Mouse (Mus musculus) stomach, embryonic 16.5 days (tissue): ENCODE data around the gene Mettl22. TPM values are rescaled to one million over a fixed set of nuclear protein-coding genes. Genes with fewer than 3 reads are reported as not detected.

ENCODE experiments used
- ATAC-seq: fragments of 200-750 bp; cut with Nextera tagmentation; 2 replicates; pipeline ENCODE4 v1.8.0; 2017; ENCODE audit warnings: moderate number of reproducible peaks, moderate TSS enrichment; ENCODE audit not compliant: insufficient read depth, low FRiP score
- H3K27ac ChIP-seq: fragments of 300-500 bp; sonication (generic); 2 replicates; pipeline ENCODE4 v1.5.1; 2014; ENCODE audit warnings: low read length
- H3K27me3 ChIP-seq: fragments of 300-500 bp; sonication (generic); 2 replicates; pipeline ENCODE4 v1.6.1; 2014; ENCODE audit warnings: low read length, control low read depth, mixed read lengths; ENCODE audit not compliant: control insufficient read depth, insufficient read depth
- H3K36me3 ChIP-seq: fragments of 300-500 bp; sonication (generic); 2 replicates; pipeline ENCODE4 v1.6.1; 2014; ENCODE audit warnings: low read length; ENCODE audit not compliant: control insufficient read depth, insufficient read depth
- H3K4me1 ChIP-seq: fragments of 300-500 bp; sonication (generic); 2 replicates; pipeline ENCODE4 v1.6.1; 2014; ENCODE audit warnings: low read length, control low read depth, mixed read lengths; ENCODE audit not compliant: control insufficient read depth, insufficient read depth
- H3K4me2 ChIP-seq: fragments of 300-500 bp; sonication (generic); 2 replicates; pipeline ENCODE4 v1.6.1; 2014; ENCODE audit warnings: low read depth, low read length, mixed read lengths
- H3K4me3 ChIP-seq: fragments of 300-500 bp; sonication (generic); replicated peaks from 2 replicates; pipeline ENCODE4 v1.5.1; 2014; ENCODE audit warnings: mild to moderate bottlenecking, low read length
- H3K9ac ChIP-seq: fragments of 300-500 bp; sonication (generic); 2 replicates; pipeline ENCODE4 v1.6.1; 2014; ENCODE audit warnings: low read length
- H3K9me3 ChIP-seq: fragments of 300-500 bp; sonication (generic); replicated peaks from 2 replicates; pipeline ENCODE4 v1.6.1; 2016; ENCODE audit warnings: low read length, control low read depth; ENCODE audit not compliant: control insufficient read depth
- WGBS: fragments of 180-500 bp; shearing (Covaris S2); extraction: QIAGEN DNeasy Blood & Tissue Kit; methylation state at CpG from one replicate; pipeline ENCODE4 v1.1.7; 2014; 5-methylcytosine and 5-hydroxymethylcytosine counted together
- polyA plus RNA-seq: library from polyadenylated mRNA; unstranded; fragments of >200 nt; fragmentation: Nextera tagmentation; extraction: Ambion mirVana; gene quantifications from 2 replicates; pipeline ENCODE4 v1.2.1, GENCODE M21; 2015

Mettl22 gene
- 14.6 and 18.7 TPM in 2 replicates for polyA plus RNA-seq

GRCm38 (mm10) chr16:8470603-8471481 lies at the start of gene Mettl22:
Gene Mettl22 (plus strand): TSS chr16:8470788.
- Histone ChIP-seq H3K9me3 (no peaks in the 10 kb centered on the region), H3K36me3 (no peaks in the 10 kb centered on the region), H3K27ac (peak within 1 kb of the TSS; percentile 90), H3K4me1 (peaks cover 6% of the 10 kb centered on the region), H3K27me3 (no peaks in the 10 kb centered on the region), H3K4me3 (peak within 1 kb of the TSS; percentile 86), H3K4me2 (peak within 1 kb of the TSS; percentile 73), H3K9ac (peak within 1 kb of the TSS; percentile 82)
- ATAC-seq: peak; percentile 97
- WGBS: under 1% methylated on average over 48 of the region's 48 CpGs

GRCm38 (mm10) chr16:8420842-8421241 lies 49.7 kb upstream of the Mettl22 start:
- H3K4me2 ChIP-seq: no peak overlapping the region
- H3K9me3 ChIP-seq: no peaks in the 10 kb centered on the region
- no peaks in the 10 kb centered on the region for H3K36me3 ChIP-seq
- no peak overlapping the region for H3K9ac ChIP-seq
- H3K4me3 ChIP-seq: no peak overlapping the region
- 0 out of 2 replicates have a peak, but pooled peaks cover 3% of the 10 kb centered on the region for H3K4me1 ChIP-seq
- no peak overlapping the region for H3K27ac ChIP-seq
- H3K27me3 ChIP-seq: peaks cover 30% of the 10 kb centered on the region
- WGBS: 79% methylated on average over 4 of the region's 4 CpGs
- no peak for ATAC-seq

- H3K4me2 ChIP-seq: no peak overlapping the region
Observed at GRCm38 (mm10) chr16:8423626-8424114, 46.9 kb upstream of the Mettl22 start.

GRCm38 (mm10) chr16:8424161-8424970 lies 46.2 kb upstream of the Mettl22 start:
- no peak for ATAC-seq

More at GRCm38 (mm10) chr16:8423626-8424114, 46.9 kb upstream of the Mettl22 start:
- no peak overlapping the region for H3K9ac ChIP-seq
- 44% methylated on average over 7 of the region's 7 CpGs for WGBS
- H3K36me3 ChIP-seq: no peaks in the 10 kb centered on the region
- no peak overlapping the region for H3K27ac ChIP-seq
- H3K27me3 ChIP-seq: peaks cover 48% of the 10 kb centered on the region
- H3K9me3 ChIP-seq: no peaks in the 10 kb centered on the region
- ATAC-seq: no peak
- 0 out of 2 replicates have a peak, but pooled peaks cover 3% of the 10 kb centered on the region for H3K4me1 ChIP-seq
- H3K4me3 ChIP-seq: no peak overlapping the region

GRCm38 (mm10) chr16:8424971-8425330 lies 45.6 kb upstream of the Mettl22 start, which contains the start of gene Tmem114:
Gene Tmem114 (minus strand): TSS chr16:8425136.
- ATAC-seq: no peak; the same call in 1 of the 2 replicates
- Histone ChIP-seq H3K9ac (peak within 1 kb of the TSS; percentile 46; the same call in 1 of the 2 replicates), H3K27me3 (peaks cover 51% of the 10 kb centered on the region), H3K27ac (no peak within 1 kb of the TSS), H3K4me1 (0 out of 2 replicates have a peak, but pooled peaks cover 3% of the 10 kb centered on the region), H3K36me3 (no peaks in the 10 kb centered on the region), H3K9me3 (no peaks in the 10 kb centered on the region), H3K4me3 (peak within 1 kb of the TSS; percentile 34), H3K4me2 (peak within 1 kb of the TSS; percentile 59)
- WGBS: under 1% methylated on average over 16 of the region's 16 CpGs

More at GRCm38 (mm10) chr16:8424161-8424970, 46.2 kb upstream of the Mettl22 start:
- H3K9ac ChIP-seq: peak overlapping the region; percentile 46; the same call in 1 of the 2 replicates
- WGBS: 3% methylated on average over 43 of the region's 43 CpGs
- H3K27me3 ChIP-seq: peaks cover 48% of the 10 kb centered on the region
- H3K4me3 ChIP-seq: peak overlapping the region; percentile 34
- H3K36me3 ChIP-seq: no peaks in the 10 kb centered on the region
- peak overlapping the region; percentile 59 for H3K4me2 ChIP-seq
- no peaks in the 10 kb centered on the region for H3K9me3 ChIP-seq
- no peak overlapping the region for H3K27ac ChIP-seq
- 0 out of 2 replicates have a peak, but pooled peaks cover 3% of the 10 kb centered on the region for H3K4me1 ChIP-seq

- peaks cover 51% of the 10 kb centered on the region for H3K27me3 ChIP-seq
- 78% methylated on average over 5 of the region's 5 CpGs for WGBS
- H3K9ac ChIP-seq: no peak overlapping the region
- 0 out of 2 replicates have a peak, but pooled peaks cover 3% of the 10 kb centered on the region for H3K4me1 ChIP-seq
- H3K9me3 ChIP-seq: no peaks in the 10 kb centered on the region
- no peak for ATAC-seq
- no peak overlapping the region for H3K4me3 ChIP-seq
- H3K36me3 ChIP-seq: no peaks in the 10 kb centered on the region
- no peak overlapping the region for H3K27ac ChIP-seq
- no peak overlapping the region for H3K4me2 ChIP-seq
Observed at GRCm38 (mm10) chr16:8425736-8426135, 44.9 kb upstream of the Mettl22 start.

- no peaks in the 10 kb centered on the region for H3K36me3 ChIP-seq
- WGBS: 79% methylated on average over 4 of the region's 4 CpGs
- ATAC-seq: no peak
- no peak overlapping the region for H3K27ac ChIP-seq
- no peak overlapping the region for H3K4me2 ChIP-seq
- H3K4me1 ChIP-seq: 0 out of 2 replicates have a peak, but pooled peaks cover under 1% of the 10 kb centered on the region
- H3K9ac ChIP-seq: no peak overlapping the region
- H3K27me3 ChIP-seq: peaks cover 33% of the 10 kb centered on the region
- no peaks in the 10 kb centered on the region for H3K9me3 ChIP-seq
- H3K4me3 ChIP-seq: no peak overlapping the region
Observed at GRCm38 (mm10) chr16:8429531-8429930, 41.1 kb upstream of the Mettl22 start.

DNA sequence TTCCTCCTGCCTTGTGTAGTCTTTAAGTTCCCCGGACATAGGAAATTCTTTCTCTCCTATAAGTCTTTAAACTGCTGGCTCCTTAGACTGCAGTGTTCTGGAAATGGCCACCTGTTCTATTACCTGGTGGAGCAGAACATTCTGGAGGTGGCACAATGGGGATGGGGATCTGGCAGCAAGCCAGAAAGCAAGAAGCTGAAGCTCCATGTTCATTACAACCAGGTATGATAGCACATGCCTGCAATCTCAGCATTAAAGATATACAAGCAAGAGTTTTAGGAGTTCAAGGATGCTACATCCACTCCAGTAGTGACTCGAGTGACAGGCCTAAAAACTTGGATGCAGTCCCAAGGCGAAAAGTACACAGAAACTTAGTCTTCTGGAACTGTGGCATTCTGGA lies 38.0 kb upstream of the Mettl22 start:
- Histone ChIP-seq H3K36me3 (no peaks in the 10 kb centered on the region), H3K27ac (no peak overlapping the region), H3K27me3 (peaks cover 3% of the 10 kb centered on the region; the same call in 1 of the 2 replicates), H3K9ac (no peak overlapping the region), H3K4me3 (no peak overlapping the region), H3K9me3 (no peaks in the 10 kb centered on the region), H3K4me1 (no peaks in the 10 kb centered on the region), H3K4me2 (no peak overlapping the region)
- no peak for ATAC-seq
- WGBS: 81% methylated on average over 3 of the region's 3 CpGs
